ENCODE assay signal across 8 mouse cellular contexts in the genomic region with DNA sequence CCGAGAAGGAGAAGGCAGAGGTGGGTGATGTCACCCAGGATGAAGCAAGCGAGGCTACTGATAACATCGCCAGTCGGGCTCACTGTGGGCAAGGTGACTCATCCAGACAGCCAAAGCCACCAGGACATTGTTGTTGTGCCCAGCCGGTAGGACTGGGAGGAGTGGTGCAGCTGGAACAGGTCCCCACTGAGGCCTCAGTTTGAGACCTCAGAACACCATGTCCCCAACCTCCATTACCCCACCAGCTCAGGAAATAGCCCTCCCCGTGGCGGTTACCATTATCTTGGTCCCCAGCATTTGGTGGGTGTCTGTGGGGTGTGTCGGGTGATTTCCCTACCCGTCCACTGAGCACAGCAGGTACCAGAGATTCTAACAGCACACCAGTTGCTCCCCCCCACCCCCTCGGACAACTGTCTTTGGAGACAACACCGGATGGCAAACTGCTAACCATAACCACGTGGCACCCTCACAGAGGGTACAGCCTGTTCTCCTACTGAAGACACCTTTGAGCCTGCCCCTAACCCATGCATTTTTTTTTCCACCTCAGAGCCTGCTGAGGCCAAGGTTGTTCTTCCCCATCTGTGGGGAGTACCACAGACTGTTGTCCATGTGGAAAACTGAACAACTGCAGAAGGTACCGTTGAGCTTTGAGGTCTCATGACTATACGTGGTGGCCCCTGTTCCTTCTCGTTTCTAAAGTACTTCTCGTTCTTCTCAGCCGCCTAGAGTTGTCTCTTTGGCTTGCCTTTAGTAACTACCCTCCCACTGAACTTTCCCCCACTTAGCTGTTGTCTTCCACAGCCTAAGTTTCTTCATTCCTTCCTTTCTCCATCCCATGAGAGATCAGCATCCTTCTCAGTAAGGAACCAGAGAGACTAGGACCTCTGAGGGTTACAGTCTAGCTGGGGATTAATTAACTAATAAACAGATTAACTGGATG.
DNase-seq lines count a peak whose midpoint lies in the region; ATAC-seq and TF ChIP-seq lines count a peak whose summit lies in the region.
"Had no signal": no experiment of that assay in that cellular context is flagged by ENCODE, and none has a peak within 500 bp of the region (broad histone marks: within the 10 kb centered on the region; RNA-seq: fewer than 3 reads in every experiment).

No protein-coding gene starts in this region.

- no peak overlapping the region for H3K9ac ChIP-seq in heart, postnatal 0 days (replicated peaks; ENCODE audit: low read depth, low read length)
- H3K9ac ChIP-seq: embryonic facial prominence, embryonic 15.5 days had no signal

- no peak for TF ChIP-seq CTCF in heart, postnatal 0 days (IDR thresholded peaks at IDR 0.05; ENCODE audit: low read depth)
- no peak for TF ChIP-seq CTCF in cerebellum, adult 2 months (IDR thresholded peaks at IDR 0.05; ENCODE audit: borderline replicate concordance, insufficient read depth, low read depth, low read length)

- no peak for TF ChIP-seq EP300 in heart, postnatal 0 days (IDR thresholded peaks at IDR 0.05; ENCODE audit: low read depth)

- no peak overlapping the region for H3K4me3 ChIP-seq in heart, postnatal 0 days (ENCODE audit: low read depth, low read length)
- H3K4me3 ChIP-seq in cerebellum, adult 2 months (replicated peaks; ENCODE audit: insufficient read depth, low read depth, low read length), result no peak overlapping the region
- H3K4me3 ChIP-seq: embryonic facial prominence, embryonic 15.5 days had no signal

- ATAC-seq in heart, postnatal 0 days (ENCODE audit: insufficient read depth, low read depth), result no peak

- H3K36me3 ChIP-seq in heart, postnatal 0 days (replicated peaks; ENCODE audit: control insufficient read depth, insufficient read depth, low read length), result no peaks in the 10 kb centered on the region
- H3K36me3 ChIP-seq: embryonic facial prominence, embryonic 15.5 days had no signal

- no peak overlapping the region for H3K4me2 ChIP-seq in heart, postnatal 0 days (ENCODE audit: low read depth, low read length)
- H3K4me2 ChIP-seq: embryonic facial prominence, embryonic 15.5 days had no signal

- H3K9me3 ChIP-seq in heart, postnatal 0 days (replicated peaks; ENCODE audit: control insufficient read depth, low read length), result no peaks in the 10 kb centered on the region
- H3K9me3 ChIP-seq: embryonic facial prominence, embryonic 15.5 days had no signal

- H3K27ac ChIP-seq in heart, postnatal 0 days (ENCODE audit: low read depth), result peak overlapping the region; percentile 52; the same call in 1 of the 2 replicates
- H3K27ac ChIP-seq in cerebellum, adult 2 months (ENCODE audit: insufficient read depth, low read length), result no peak overlapping the region

- 68% methylated on average over 17 of the region's 17 CpGs for WGBS in heart, postnatal 0 days
- WGBS in cerebellum, adult 2 months, result 58% methylated on average over 17 of the region's 17 CpGs

- H3K27me3 ChIP-seq in heart, postnatal 0 days (ENCODE audit: control insufficient read depth, insufficient read depth, low read length), result no peaks in the 10 kb centered on the region
- no peaks in the 10 kb centered on the region for H3K27me3 ChIP-seq in cerebellum, adult 2 months (ENCODE audit: control insufficient read depth, insufficient read depth, low read length)
- H3K27me3 ChIP-seq: embryonic facial prominence, embryonic 15.5 days had no signal

- TF ChIP-seq POLR2A in cerebellum, adult 2 months (IDR thresholded peaks at IDR 0.05; ENCODE audit: borderline replicate concordance, insufficient read depth, low read length), result no peak

- peaks cover 15% of the 10 kb centered on the region for H3K4me1 ChIP-seq in heart, postnatal 0 days (ENCODE audit: control insufficient read depth, insufficient read depth)
- H3K4me1 ChIP-seq in cerebellum, adult 2 months (ENCODE audit: control insufficient read depth, insufficient read depth, low read length), result 0 out of 2 replicates have a peak, but pooled peaks cover 3% of the 10 kb centered on the region

- DNase-seq in B cell, adult 2 months, result peak; percentile 83
- DNase-seq in MN1 (ENCODE audit: low spot score), result peak; percentile 94
- DNase-seq in heart, postnatal 0 days (ENCODE audit: low spot score), result no peak
- peak; percentile 81 for DNase-seq in naive thymus-derived CD4-positive, alpha-beta T cell, adult 2 months (ENCODE audit: low read depth)
- DNase-seq in cerebellum, postnatal 14 days, result no peak
- DNase-seq in cerebellum, adult 2 months, result no peak
- no peak for DNase-seq in ovary, postnatal 14 days (ENCODE audit: low spot score)

Comparison
In these comparisons a context has a peak if more than half of its experiments do, and no peak if none do; other contexts are left out.
1. DNase-seq: peak in B cell, adult 2 months (2 of 2), MN1 (single experiment) and naive thymus-derived CD4-positive, alpha-beta T cell, adult 2 months (single experiment); none in heart, postnatal 0 days (single experiment), cerebellum, postnatal 14 days (0 of 2), cerebellum, adult 2 months (0 of 2) and ovary, postnatal 14 days (single experiment).